In genomic region chr7:127842001-127842718, GRCm38 (mm10) we compare ENCODE assay signal across 8 mouse cellular contexts. TPM values are rescaled to one million over a fixed set of nuclear protein-coding genes. Genes with fewer than 3 reads are reported as not detected.
A peak's percentile ranks its signal among the peaks of the same experiment; 100 is the strongest.
DNase-seq lines count a peak whose midpoint lies in the region; ATAC-seq lines count a peak whose summit lies in the region.

No protein-coding gene starts in this region.

- peaks cover 15% of the 10 kb centered on the region for H3K4me1 ChIP-seq in embryonic facial prominence, embryonic 10.5 days
- H3K4me1 ChIP-seq in intestine, embryonic 16.5 days (ENCODE audit: control insufficient read depth, insufficient read depth, low read length) = peaks cover 10% of the 10 kb centered on the region
- H3K4me1 ChIP-seq in limb, embryonic 10.5 days = peaks cover 20% of the 10 kb centered on the region
- H3K4me1 ChIP-seq in midbrain, embryonic 12.5 days = peaks cover 7% of the 10 kb centered on the region; the same call in 1 of the 2 replicates

- H3K4me2 ChIP-seq in intestine, embryonic 16.5 days (ENCODE audit: low read depth, low read length) = peak overlapping the region; percentile 79
- H3K4me2 ChIP-seq in midbrain, embryonic 12.5 days (replicated peaks) = peak overlapping the region; percentile 100

- peak overlapping the region; percentile 85 for H3K27ac ChIP-seq in embryonic facial prominence, embryonic 10.5 days (replicated peaks)
- peak overlapping the region; percentile 94 for H3K27ac ChIP-seq in intestine, embryonic 16.5 days (ENCODE audit: low read length)
- peak overlapping the region; percentile 88 for H3K27ac ChIP-seq in limb, embryonic 10.5 days
- peak overlapping the region; percentile 83 for H3K27ac ChIP-seq in midbrain, embryonic 12.5 days (replicated peaks)

- H3K4me3 ChIP-seq in embryonic facial prominence, embryonic 10.5 days = peak overlapping the region; percentile 77
- H3K4me3 ChIP-seq in intestine, embryonic 16.5 days (ENCODE audit: low read length) = peak overlapping the region; percentile 75
- peak overlapping the region; percentile 86 for H3K4me3 ChIP-seq in limb, embryonic 10.5 days
- H3K4me3 ChIP-seq in midbrain, embryonic 12.5 days = peak overlapping the region; percentile 68

- peak overlapping the region; percentile 88 for H3K9ac ChIP-seq in intestine, embryonic 16.5 days (ENCODE audit: low read depth, low read length)
- H3K9ac ChIP-seq in midbrain, embryonic 12.5 days (replicated peaks) = peak overlapping the region; percentile 61

- under 1% methylated on average over 40 of the region's 40 CpGs for WGBS in embryonic facial prominence, embryonic 10.5 days
- WGBS in intestine, embryonic 16.5 days = under 1% methylated on average over 35 of the region's 40 CpGs
- WGBS in limb, embryonic 10.5 days = under 1% methylated on average over 40 of the region's 40 CpGs
- under 1% methylated on average over 40 of the region's 40 CpGs for WGBS in midbrain, embryonic 12.5 days

- peak; percentile 74 to 78 for DNase-seq in urinary bladder, adult 18-20 months (ENCODE audit: low spot score in 2 of 2)
- no peak for DNase-seq in urinary bladder, postnatal 10 days (ENCODE audit: low spot score)
- DNase-seq in embryonic facial prominence, embryonic 10.5 days (ENCODE audit: low spot score) = peak; percentile 77
- peak; percentile 44 for DNase-seq in gonadal fat pad, adult 2 months (ENCODE audit: low read depth)
- DNase-seq in limb, embryonic 10.5 days (ENCODE audit: low spot score) = peak; percentile 79
- DNase-seq in skeletal muscle tissue, adult 2 months (ENCODE audit: low read depth, low spot score) = peak; percentile 74

- no peaks in the 10 kb centered on the region for H3K9me3 ChIP-seq in embryonic facial prominence, embryonic 10.5 days
- H3K9me3 ChIP-seq in intestine, embryonic 16.5 days (ENCODE audit: control insufficient read depth, low read length) = no peaks in the 10 kb centered on the region
- no peaks in the 10 kb centered on the region for H3K9me3 ChIP-seq in limb, embryonic 10.5 days (replicated peaks)
- no peaks in the 10 kb centered on the region for H3K9me3 ChIP-seq in midbrain, embryonic 12.5 days

- peak; percentile 79 for ATAC-seq in intestine, embryonic 16.5 days
- ATAC-seq in midbrain, embryonic 12.5 days (ENCODE audit: low FRiP score, low read depth) = peak; percentile 47

- no peaks in the 10 kb centered on the region for H3K27me3 ChIP-seq in embryonic facial prominence, embryonic 10.5 days (replicated peaks; ENCODE audit: low read depth, poor library complexity, severe bottlenecking)
- H3K27me3 ChIP-seq in intestine, embryonic 16.5 days (replicated peaks; ENCODE audit: control insufficient read depth, insufficient read depth, low read length) = no peaks in the 10 kb centered on the region
- H3K27me3 ChIP-seq in limb, embryonic 10.5 days (ENCODE audit: low read depth, poor library complexity, severe bottlenecking) = no peaks in the 10 kb centered on the region
- H3K27me3 ChIP-seq in midbrain, embryonic 12.5 days = no peaks in the 10 kb centered on the region; the same call in none of the 2 replicates

- peaks cover 29% of the 10 kb centered on the region for H3K36me3 ChIP-seq in embryonic facial prominence, embryonic 10.5 days (replicated peaks)
- peaks cover 9% of the 10 kb centered on the region; the same call in 1 of the 2 replicates for H3K36me3 ChIP-seq in intestine, embryonic 16.5 days (ENCODE audit: control insufficient read depth, insufficient read depth, low read length)
- H3K36me3 ChIP-seq in limb, embryonic 10.5 days = peaks cover 31% of the 10 kb centered on the region
- H3K36me3 ChIP-seq in midbrain, embryonic 12.5 days = no peaks in the 10 kb centered on the region

RNA-seq across cellular contexts. Expression of gene Stx1b, which starts 17.8 kb away (rescaled TPM):
- polyA plus RNA-seq in embryonic facial prominence, embryonic 10.5 days (2016; fragmentation: Nextera tagmentation; extraction: Ambion mirVana) = 4.7 and 6.5 TPM in 2 replicates
- polyA plus RNA-seq in gonadal fat pad, adult 2 months (2012; rRNA removed) = 16.6 and 24.0 TPM in 2 replicates
- polyA plus RNA-seq in intestine, embryonic 16.5 days (2015; fragmentation: Nextera tagmentation; extraction: Ambion mirVana) = 1.7 and 2.0 TPM in 2 replicates
- 3.9 and 9.3 TPM in 2 replicates for polyA plus RNA-seq in limb, embryonic 10.5 days (2016; fragmentation: Nextera tagmentation; extraction: Ambion mirVana)
- polyA plus RNA-seq in midbrain, embryonic 12.5 days (2016; fragmentation: Nextera tagmentation; extraction: Ambion mirVana) = 16.3 and 19.9 TPM in 2 replicates

RNA-seq across cellular contexts. Expression of gene Stx4a, which starts 18.1 kb away (rescaled TPM):
- 22.5 and 29.3 TPM in 2 replicates for polyA plus RNA-seq in embryonic facial prominence, embryonic 10.5 days (2016; fragmentation: Nextera tagmentation; extraction: Ambion mirVana)
- 76.2 and 82.5 TPM in 2 replicates for polyA plus RNA-seq in gonadal fat pad, adult 2 months (2012; rRNA removed)
- 44.7 and 47.5 TPM in 2 replicates for polyA plus RNA-seq in intestine, embryonic 16.5 days (2015; fragmentation: Nextera tagmentation; extraction: Ambion mirVana)
- polyA plus RNA-seq in limb, embryonic 10.5 days (2016; fragmentation: Nextera tagmentation; extraction: Ambion mirVana) = 20.2 and 28.5 TPM in 2 replicates
- 20.1 and 21.5 TPM in 2 replicates for polyA plus RNA-seq in midbrain, embryonic 12.5 days (2016; fragmentation: Nextera tagmentation; extraction: Ambion mirVana)

RNA-seq across cellular contexts. Expression of gene Zfp646, which starts 33.9 kb away (rescaled TPM):
- 19.9 and 21.8 TPM in 2 replicates for polyA plus RNA-seq in embryonic facial prominence, embryonic 10.5 days (2016; fragmentation: Nextera tagmentation; extraction: Ambion mirVana)
- polyA plus RNA-seq in gonadal fat pad, adult 2 months (2012; rRNA removed) = 18.3 and 22.8 TPM in 2 replicates
- 7.2 and 8.9 TPM in 2 replicates for polyA plus RNA-seq in intestine, embryonic 16.5 days (2015; fragmentation: Nextera tagmentation; extraction: Ambion mirVana)
- 20.0 and 20.3 TPM in 2 replicates for polyA plus RNA-seq in limb, embryonic 10.5 days (2016; fragmentation: Nextera tagmentation; extraction: Ambion mirVana)
- polyA plus RNA-seq in midbrain, embryonic 12.5 days (2016; fragmentation: Nextera tagmentation; extraction: Ambion mirVana) = 22.5 and 24.6 TPM in 2 replicates

RNA-seq across cellular contexts. Expression of gene Zfp668, which starts 34.5 kb away (rescaled TPM):
- 42.5 and 49.1 TPM in 2 replicates for polyA plus RNA-seq in embryonic facial prominence, embryonic 10.5 days (2016; fragmentation: Nextera tagmentation; extraction: Ambion mirVana)
- polyA plus RNA-seq in gonadal fat pad, adult 2 months (2012; rRNA removed) = 5.9 and 8.2 TPM in 2 replicates
- 11.6 and 14.6 TPM in 2 replicates for polyA plus RNA-seq in intestine, embryonic 16.5 days (2015; fragmentation: Nextera tagmentation; extraction: Ambion mirVana)
- 47.9 and 48.0 TPM in 2 replicates for polyA plus RNA-seq in limb, embryonic 10.5 days (2016; fragmentation: Nextera tagmentation; extraction: Ambion mirVana)
- 39.0 and 39.2 TPM in 2 replicates for polyA plus RNA-seq in midbrain, embryonic 12.5 days (2016; fragmentation: Nextera tagmentation; extraction: Ambion mirVana)

RNA-seq across cellular contexts. Expression of gene Hsd3b7, which starts 41.8 kb away (rescaled TPM):
- 6.8 and 8.0 TPM in 2 replicates for polyA plus RNA-seq in embryonic facial prominence, embryonic 10.5 days (2016; fragmentation: Nextera tagmentation; extraction: Ambion mirVana)
- 103 and 120 TPM in 2 replicates for polyA plus RNA-seq in gonadal fat pad, adult 2 months (2012; rRNA removed)
- 37.6 and 38.4 TPM in 2 replicates for polyA plus RNA-seq in intestine, embryonic 16.5 days (2015; fragmentation: Nextera tagmentation; extraction: Ambion mirVana)
- 5.5 and 8.2 TPM in 2 replicates for polyA plus RNA-seq in limb, embryonic 10.5 days (2016; fragmentation: Nextera tagmentation; extraction: Ambion mirVana)
- polyA plus RNA-seq in midbrain, embryonic 12.5 days (2016; fragmentation: Nextera tagmentation; extraction: Ambion mirVana) = 8.1 and 8.3 TPM in 2 replicates
